Mouse (Mus musculus) midbrain, embryonic 16.5 days (tissue): ENCODE results near the gene Abca5. TPM values are rescaled to one million over a fixed set of nuclear protein-coding genes. Genes with fewer than 3 reads are reported as not detected.

Experiments used
- ATAC-seq: fragments of 200-750 bp; cut with Nextera tagmentation; 2 replicates; pipeline ENCODE4 v1.8.0; 2017; ENCODE audit warnings: moderate TSS enrichment
- H3K27ac ChIP-seq: fragments of 300-500 bp; sonication (generic); 2 replicates; pipeline ENCODE4 v1.5.1; 2014; ENCODE audit warnings: mild to moderate bottlenecking, low read length, mixed read lengths
- H3K27me3 ChIP-seq: fragments of 300-500 bp; sonication (generic); 2 replicates; pipeline ENCODE4 v1.6.1; 2014; ENCODE audit warnings: low read depth, low read length, mixed read lengths; ENCODE audit not compliant: control insufficient read depth, insufficient read depth
- H3K36me3 ChIP-seq: fragments of 300-500 bp; sonication (generic); 2 replicates; pipeline ENCODE4 v1.6.1; 2014; ENCODE audit warnings: mild to moderate bottlenecking, low read length, moderate library complexity, mixed read lengths; ENCODE audit not compliant: control insufficient read depth, insufficient read depth
- H3K4me1 ChIP-seq: fragments of 300-500 bp; sonication (generic); 2 replicates; pipeline ENCODE4 v1.6.1; 2014; ENCODE audit warnings: mild to moderate bottlenecking, low read length, mixed read lengths; ENCODE audit not compliant: control insufficient read depth, insufficient read depth
- H3K4me2 ChIP-seq: fragments of 300-500 bp; sonication (generic); 2 replicates; pipeline ENCODE4 v1.6.1; 2014; ENCODE audit warnings: mild to moderate bottlenecking, low read length, mixed read lengths
- H3K4me3 ChIP-seq: fragments of 300-500 bp; sonication (generic); 2 replicates; pipeline ENCODE4 v1.5.1; 2014; ENCODE audit warnings: low read depth, mild to moderate bottlenecking, low read length, moderate library complexity, mixed read lengths
- H3K9ac ChIP-seq: fragments of 300-500 bp; sonication (generic); 2 replicates; pipeline ENCODE4 v1.6.1; 2014; ENCODE audit warnings: low read depth, low read length, mixed read lengths
- H3K9me3 ChIP-seq: fragments of 300-500 bp; sonication (generic); replicated peaks from 2 replicates; pipeline ENCODE4 v1.6.1; 2014; ENCODE audit warnings: mild to moderate bottlenecking, low read length, mixed read lengths; ENCODE audit not compliant: control insufficient read depth, poor library complexity, severe bottlenecking
- WGBS: fragments of 180-500 bp; shearing (Covaris S2); extraction: QIAGEN DNeasy Blood & Tissue Kit; methylation state at CpG from one replicate; pipeline ENCODE4 v1.1.7; 2014; 5-methylcytosine and 5-hydroxymethylcytosine counted together
- polyA plus RNA-seq: library from polyadenylated mRNA; unstranded; fragments of >200 nt; fragmentation: Nextera tagmentation; extraction: Ambion mirVana; gene quantifications from 2 replicates; pipeline ENCODE4 v1.2.1, GENCODE M21; 2015

The Abca5 gene
- polyA plus RNA-seq, 1 experiment from 2014 or later = 10.2 TPM

- H3K4me1 ChIP-seq = no peaks in the 10 kb centered on the region
- H3K27me3 ChIP-seq = no peaks in the 10 kb centered on the region
- H3K4me3 ChIP-seq = no peak overlapping the region
- H3K4me2 ChIP-seq = no peak overlapping the region
- H3K36me3 ChIP-seq = no peaks in the 10 kb centered on the region
- H3K9ac ChIP-seq = no peak overlapping the region
- no peak for ATAC-seq
- WGBS = 93% methylated on average over 4 of the region's 4 CpGs
- H3K27ac ChIP-seq = no peak overlapping the region
- no peaks in the 10 kb centered on the region for H3K9me3 ChIP-seq
These were observed 80.5 kb downstream of the Abca5 start for GRCm38 (mm10) chr11:110257061-110257460.

- H3K4me1 ChIP-seq = peaks cover 3% of the 10 kb centered on the region; the same call in 1 of the 2 replicates
- H3K4me2 ChIP-seq = no peak overlapping the region
- no peaks in the 10 kb centered on the region for H3K27me3 ChIP-seq
- no peak overlapping the region for H3K9ac ChIP-seq
- ATAC-seq = no peak
- H3K36me3 ChIP-seq = no peaks in the 10 kb centered on the region
- H3K27ac ChIP-seq = no peak overlapping the region
- H3K9me3 ChIP-seq = no peaks in the 10 kb centered on the region
- WGBS = 90% methylated on average over 3 of the region's 3 CpGs
- H3K4me3 ChIP-seq = no peak overlapping the region
These were observed 85.3 kb downstream of the Abca5 start for GRCm38 (mm10) chr11:110252256-110252655.

GRCm38 (mm10) chr11:110251534-110251933 is 86.0 kb downstream of the Abca5 start, which contains the start of gene Abca6:
TSS of gene Abca6 (minus strand) at chr11:110251776.
- 12% methylated on average over 8 of the region's 8 CpGs for WGBS
- H3K9ac ChIP-seq = peak within 1 kb of the TSS; percentile 48; the same call in 1 of the 2 replicates
- H3K4me2 ChIP-seq = peak within 1 kb of the TSS; percentile 45
- H3K4me3 ChIP-seq = peak within 1 kb of the TSS; percentile 17
- H3K4me1 ChIP-seq = peaks cover 3% of the 10 kb centered on the region; the same call in 1 of the 2 replicates
- H3K9me3 ChIP-seq = no peaks in the 10 kb centered on the region
- H3K36me3 ChIP-seq = no peaks in the 10 kb centered on the region
- no peaks in the 10 kb centered on the region for H3K27me3 ChIP-seq
- H3K27ac ChIP-seq = no peak within 1 kb of the TSS
- no peak for ATAC-seq

- ATAC-seq = no peak
- H3K9ac ChIP-seq = no peak overlapping the region
- H3K27ac ChIP-seq = no peak overlapping the region
- peaks cover 3% of the 10 kb centered on the region; the same call in 1 of the 2 replicates for H3K9me3 ChIP-seq
- H3K27me3 ChIP-seq = no peaks in the 10 kb centered on the region
- no peaks in the 10 kb centered on the region for H3K4me1 ChIP-seq
- WGBS = 96% methylated on average over 10 of the region's 10 CpGs
- H3K4me2 ChIP-seq = no peak overlapping the region
- no peaks in the 10 kb centered on the region for H3K36me3 ChIP-seq
- no peak overlapping the region for H3K4me3 ChIP-seq
These were observed 92.8 kb downstream of the Abca5 start for GRCm38 (mm10) chr11:110244730-110245129.

GRCm38 (mm10) chr11:110237466-110237865 is 100.0 kb downstream of the Abca5 start:
- Histone ChIP-seq H3K9ac (no peak overlapping the region), H3K4me2 (no peak overlapping the region), H3K27ac (no peak overlapping the region), H3K4me3 (no peak overlapping the region), H3K4me1 (no peaks in the 10 kb centered on the region), H3K27me3 (no peaks in the 10 kb centered on the region), H3K9me3 (peaks cover 6% of the 10 kb centered on the region; the same call in 1 of the 2 replicates), H3K36me3 (no peaks in the 10 kb centered on the region)
- no peak for ATAC-seq
- WGBS = 96% methylated on average over 2 of the region's 2 CpGs

GRCm38 (mm10) chr11:110232975-110233374 is 104.5 kb downstream of the Abca5 start:
- no peak for ATAC-seq
- H3K4me1 ChIP-seq = no peaks in the 10 kb centered on the region
- H3K9me3 ChIP-seq = no peaks in the 10 kb centered on the region
- H3K36me3 ChIP-seq = no peaks in the 10 kb centered on the region
- no peak overlapping the region for H3K9ac ChIP-seq
- H3K4me2 ChIP-seq = no peak overlapping the region
- no peak overlapping the region for H3K27ac ChIP-seq
- no peaks in the 10 kb centered on the region for H3K27me3 ChIP-seq
- no peak overlapping the region for H3K4me3 ChIP-seq

Other genes with a start within 250 kb of the Abca5 start
- 0.32 and 0.35 TPM in 2 replicates for gene Abca8a, start 241.7 kb downstream of the Abca5 start, polyA plus RNA-seq
- 2.6 and 2.7 TPM in 2 replicates for gene Abca9, start 169.5 kb downstream of the Abca5 start, polyA plus RNA-seq
- 0.19 and 0.25 TPM in 2 replicates for gene Abca6, start 85.9 kb downstream of the Abca5 start, polyA plus RNA-seq
- gene Map2k6, start 61.4 kb upstream of the Abca5 start, polyA plus RNA-seq = 22.1 and 23.4 TPM in 2 replicates